Mouse (Mus musculus): ENCODE results near the gene Ugt1a6a. TPM values are rescaled to one million over a fixed set of nuclear protein-coding genes. Genes with fewer than 3 reads are reported as not detected.
A peak's percentile ranks its signal among the peaks of the same experiment; 100 is the strongest.
"Not testable (repeated sequence)": the region's sequence is repeated elsewhere in the genome, so short reads cannot be mapped to it uniquely, and the experiment has no call there.

Ugt1a6a gene
- 15.4 and 19.2 TPM in 2 replicates for polyA plus RNA-seq (2015; fragmentation: Nextera tagmentation; extraction: Ambion mirVana)

DNA sequence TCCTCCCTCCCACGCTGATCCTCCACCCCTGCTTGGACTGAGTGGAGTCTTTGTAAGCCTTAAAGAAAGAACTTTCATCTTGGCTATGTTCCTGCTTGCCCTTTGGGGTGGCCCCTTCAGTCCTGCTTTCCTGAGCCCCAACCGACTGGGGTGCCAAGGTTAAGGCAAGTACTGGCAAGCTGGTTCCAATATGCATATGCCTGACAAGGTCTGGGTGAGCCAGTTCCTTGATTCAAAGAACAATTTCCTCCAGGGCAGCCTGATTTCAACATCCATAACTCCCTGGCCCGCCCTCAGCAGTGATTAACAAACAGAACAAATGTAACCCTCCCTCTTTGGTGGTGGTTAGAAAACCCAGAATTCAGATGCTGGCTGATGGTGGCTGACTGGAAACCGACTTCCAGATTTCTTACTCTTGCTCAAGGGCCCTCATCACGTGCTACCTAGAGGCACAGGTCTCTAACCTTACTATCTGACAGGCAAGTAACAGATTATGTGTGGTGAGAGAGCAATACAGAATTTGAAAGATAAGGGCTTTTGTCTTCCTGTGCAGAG lies at the start of gene Ugt1a6a:
Gene Ugt1a6a, plus strand, starts transcription at position 353 of the 555 bp plus-strand sequence.
- H3K27ac ChIP-seq (replicated peaks); H3K4me3 ChIP-seq (replicated peaks); ATAC-seq (ENCODE audit: insufficient read depth); H3K36me3 ChIP-seq (replicated peaks); H3K9ac ChIP-seq; H3K27me3 ChIP-seq; H3K4me2 ChIP-seq; H3K9me3 ChIP-seq (replicated peaks): not testable (repeated sequence)
- H3K4me1 ChIP-seq (replicated peaks), result peaks cover 18% of the 10 kb centered on the region; the same call in 1 of the 2 replicates
- WGBS (ENCODE audit: insufficient replicate concordance), result 12% methylated on average over 5 of the region's 5 CpGs

DNA sequence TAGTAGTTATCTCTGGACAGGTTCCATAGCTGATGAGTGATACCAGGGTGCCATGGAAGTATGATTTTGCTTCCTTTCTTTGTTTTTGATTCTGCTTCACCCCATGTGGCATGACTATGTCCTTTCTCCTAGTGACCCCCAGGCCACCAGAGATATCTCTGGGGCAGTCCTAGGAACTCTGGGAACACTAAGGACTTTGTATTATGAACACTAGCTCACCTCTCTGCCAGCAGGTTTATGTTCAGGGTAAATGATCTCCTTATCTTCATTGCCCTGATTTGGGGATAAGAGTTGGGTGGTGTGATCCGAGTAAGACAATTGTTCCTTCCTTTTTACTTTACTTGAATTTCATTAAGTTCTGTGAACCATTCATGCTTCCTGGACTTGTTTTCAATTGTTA lies 48.5 kb upstream of the Ugt1a6a start:
- H3K27ac ChIP-seq (replicated peaks), result no peak overlapping the region
- no peak for ATAC-seq (ENCODE audit: insufficient read depth)
- H3K4me1 ChIP-seq (replicated peaks), result no peaks in the 10 kb centered on the region
- H3K27me3 ChIP-seq, result no peaks in the 10 kb centered on the region
- no peaks in the 10 kb centered on the region for H3K36me3 ChIP-seq (replicated peaks)
- H3K9ac ChIP-seq, result no peak overlapping the region
- H3K4me3 ChIP-seq (replicated peaks), result no peak overlapping the region
- 39% methylated on average over 1 of the region's 1 CpGs for WGBS (ENCODE audit: insufficient replicate concordance)
- H3K9me3 ChIP-seq (replicated peaks), result no peaks in the 10 kb centered on the region
- no peak overlapping the region for H3K4me2 ChIP-seq

DNA sequence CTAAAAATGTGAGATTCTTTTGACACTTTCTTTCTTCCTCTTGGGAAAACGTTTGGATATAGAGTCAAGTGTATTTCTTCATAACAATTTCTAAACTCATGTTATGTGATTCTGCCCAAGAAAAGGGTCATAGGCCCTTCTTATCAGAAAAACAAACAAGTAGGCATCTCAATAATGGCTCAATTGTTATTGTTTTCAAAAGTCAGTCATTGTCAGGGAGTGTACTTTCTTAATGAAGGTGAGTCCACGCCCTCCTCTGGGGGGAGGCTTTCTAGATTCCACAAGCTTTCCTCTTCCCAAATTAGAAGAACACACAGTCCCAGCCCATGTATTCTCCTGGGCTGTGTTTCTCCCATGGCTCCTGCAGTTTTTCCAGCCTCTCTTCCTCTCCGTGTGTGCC lies 47.1 kb upstream of the Ugt1a6a start, which contains the start of gene Ugt1a8:
Gene Ugt1a8, plus strand, starts transcription at position 301 of the 400 bp plus-strand sequence.
- no peak within 1 kb of the TSS for H3K4me2 ChIP-seq
- H3K4me1 ChIP-seq (replicated peaks), result no peaks in the 10 kb centered on the region
- H3K9ac ChIP-seq, result no peak within 1 kb of the TSS
- 48% methylated on average over 3 of the region's 3 CpGs for WGBS (ENCODE audit: insufficient replicate concordance)
- no peak within 1 kb of the TSS for H3K4me3 ChIP-seq (replicated peaks)
- no peaks in the 10 kb centered on the region for H3K9me3 ChIP-seq (replicated peaks)
- ATAC-seq (ENCODE audit: insufficient read depth), result no peak
- H3K36me3 ChIP-seq (replicated peaks), result no peaks in the 10 kb centered on the region
- H3K27me3 ChIP-seq, result no peaks in the 10 kb centered on the region
- H3K27ac ChIP-seq (replicated peaks), result no peak within 1 kb of the TSS

DNA sequence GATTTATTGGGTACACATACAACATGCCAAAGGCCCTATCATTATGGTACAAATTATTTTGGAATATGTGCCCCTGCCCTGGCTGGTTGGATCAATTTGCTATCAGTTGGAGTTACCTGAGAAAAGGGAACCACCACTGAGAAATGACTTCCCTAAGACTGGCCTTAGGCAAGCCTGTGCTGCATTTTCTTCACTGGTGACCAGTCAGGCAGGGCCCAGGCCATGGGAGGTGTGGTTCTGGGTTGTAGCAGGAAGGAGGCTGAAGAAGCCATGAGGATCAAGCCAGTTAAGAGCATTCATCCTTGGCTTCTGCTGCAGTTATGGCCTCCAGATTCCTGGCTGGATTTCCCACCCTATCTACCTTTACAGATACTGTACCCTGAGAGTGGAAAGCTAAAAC lies 42.3 kb upstream of the Ugt1a6a start:
- Histone ChIP-seq H3K4me2 (no peak overlapping the region), H3K27me3 (no peaks in the 10 kb centered on the region), H3K4me3 (replicated peaks) (no peak overlapping the region), H3K4me1 (replicated peaks) (no peaks in the 10 kb centered on the region), H3K9me3 (replicated peaks) (no peaks in the 10 kb centered on the region), H3K36me3 (replicated peaks) (no peaks in the 10 kb centered on the region), H3K9ac (no peak overlapping the region), H3K27ac (replicated peaks) (no peak overlapping the region)
- no peak for ATAC-seq (ENCODE audit: insufficient read depth)

DNA sequence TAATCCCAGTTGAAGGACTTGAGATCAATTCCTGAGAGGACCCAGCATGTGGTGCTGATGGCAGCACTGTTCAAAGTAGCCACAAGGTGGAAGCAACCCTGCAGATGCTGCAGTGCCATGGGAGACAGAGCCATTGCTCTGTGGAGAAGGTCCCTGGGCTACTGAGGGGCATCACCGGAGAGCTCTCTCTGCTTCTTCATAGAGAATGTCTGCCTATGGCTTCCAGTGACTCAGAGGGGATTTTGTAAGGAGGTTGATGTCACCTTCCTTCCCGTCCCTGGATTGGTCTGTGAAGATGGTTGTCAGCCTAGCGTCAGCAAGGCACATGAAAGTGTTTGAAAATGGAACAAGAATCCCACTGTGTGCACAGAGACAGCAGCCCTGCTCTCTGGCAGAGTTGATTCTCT lies 40.3 kb upstream of the Ugt1a6a start:
- peak overlapping the region; percentile 46; the same call in 1 of the 2 replicates for H3K27ac ChIP-seq (replicated peaks)

DNA sequence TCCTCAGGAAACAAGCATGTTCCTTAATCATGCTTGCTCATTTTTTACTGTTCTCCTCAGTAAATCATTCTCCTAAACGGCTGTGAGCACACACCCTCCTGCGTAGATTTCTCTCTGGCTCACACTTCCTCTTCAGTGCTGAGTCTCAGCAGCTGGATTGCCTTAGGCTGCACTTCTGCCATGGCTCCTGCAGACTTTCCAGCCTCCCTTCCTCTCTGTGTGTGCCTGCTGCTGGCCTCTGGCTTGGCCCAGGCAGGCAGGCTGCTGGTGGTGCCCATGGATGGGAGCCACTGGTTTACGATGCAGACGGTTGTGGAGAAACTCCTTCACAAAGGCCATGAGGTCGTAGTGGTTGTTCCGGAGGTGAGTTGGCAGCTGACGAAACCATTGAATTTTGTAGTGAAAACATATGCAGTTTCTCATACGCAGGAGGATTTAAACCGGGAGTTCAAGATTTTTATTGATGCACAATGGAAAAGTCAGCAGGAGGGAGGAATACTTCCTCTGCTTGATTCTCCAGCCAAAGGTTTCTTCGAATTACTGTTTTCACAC lies 39.6 kb upstream of the Ugt1a6a start, which contains the start of gene Ugt1a7c:
Gene Ugt1a7c, plus strand, starts transcription at position 122 of the 552 bp plus-strand sequence.
- ATAC-seq (ENCODE audit: insufficient read depth), result peak; percentile 37; the same call in 1 of the 2 replicates
- no peaks in the 10 kb centered on the region for H3K27me3 ChIP-seq
- H3K27ac ChIP-seq (replicated peaks), result peak within 1 kb of the TSS; percentile 46
- no peak within 1 kb of the TSS; the same call in none of the 2 replicates for H3K4me2 ChIP-seq
- peak within 1 kb of the TSS; percentile 20; the same call in 1 of the 2 replicates for H3K4me3 ChIP-seq (replicated peaks)
- H3K9me3 ChIP-seq (replicated peaks), result no peaks in the 10 kb centered on the region
- no peak within 1 kb of the TSS for H3K9ac ChIP-seq
- WGBS (ENCODE audit: insufficient replicate concordance), result 29% methylated on average over 10 of the region's 10 CpGs
- no peaks in the 10 kb centered on the region for H3K36me3 ChIP-seq (replicated peaks)
- H3K4me1 ChIP-seq (replicated peaks), result no peaks in the 10 kb centered on the region

More for the DNA sequence above, 40.3 kb upstream of the Ugt1a6a start:
- not testable (repeated sequence) for H3K4me3 ChIP-seq (replicated peaks); ATAC-seq (ENCODE audit: insufficient read depth); H3K4me2 ChIP-seq; H3K36me3 ChIP-seq (replicated peaks); H3K27me3 ChIP-seq; H3K9ac ChIP-seq; H3K9me3 ChIP-seq (replicated peaks); H3K4me1 ChIP-seq (replicated peaks)
- 19% methylated on average over 3 of the region's 3 CpGs for WGBS (ENCODE audit: insufficient replicate concordance)

DNA sequence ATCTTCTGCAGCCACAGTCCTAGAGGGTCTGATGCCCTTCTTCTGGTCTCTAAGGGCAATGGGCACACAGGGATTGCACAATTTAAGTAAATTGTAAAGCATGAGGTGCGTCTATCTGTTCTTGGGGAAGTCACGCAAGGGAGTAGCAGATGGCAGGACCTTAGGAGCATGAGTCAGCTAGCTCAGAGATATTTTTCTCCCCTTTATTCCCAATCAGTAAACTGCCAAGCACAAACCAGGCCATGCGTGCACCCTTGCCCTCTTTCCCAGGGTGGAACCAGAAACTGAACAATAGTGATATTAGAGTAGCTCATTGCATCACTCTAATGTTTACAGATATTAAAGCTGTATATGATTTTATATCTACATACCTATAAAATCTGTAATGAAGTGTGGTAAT lies 36.1 kb upstream of the Ugt1a6a start:
- H3K4me3 ChIP-seq (replicated peaks); ATAC-seq (ENCODE audit: insufficient read depth): not testable (repeated sequence)
- 52% methylated on average over 3 of the region's 3 CpGs for WGBS (ENCODE audit: insufficient replicate concordance)

DNA sequence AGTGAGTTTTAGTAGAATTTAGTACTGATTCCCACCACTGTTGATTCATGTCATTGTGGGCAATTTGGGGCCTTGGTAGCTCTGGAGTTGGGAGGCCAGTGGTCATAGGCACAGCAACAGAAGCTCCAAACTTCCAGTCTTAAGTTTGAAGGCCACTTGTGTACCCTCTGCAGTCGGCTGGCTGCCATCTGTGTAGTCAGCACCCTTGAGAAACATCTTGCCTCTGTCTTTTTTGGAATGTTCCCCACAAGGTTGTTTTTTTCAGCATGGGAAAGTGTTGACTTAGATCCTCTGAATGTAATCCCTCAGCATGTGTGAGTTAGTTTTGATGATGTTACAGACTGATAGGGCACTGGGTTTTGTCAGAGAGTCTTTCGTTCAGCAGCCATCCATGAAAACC lies 34.9 kb upstream of the Ugt1a6a start:
- H3K9me3 ChIP-seq (replicated peaks); H3K4me3 ChIP-seq (replicated peaks); ATAC-seq (ENCODE audit: insufficient read depth); H3K27me3 ChIP-seq; H3K9ac ChIP-seq; H3K4me2 ChIP-seq; H3K4me1 ChIP-seq (replicated peaks); H3K27ac ChIP-seq (replicated peaks); H3K36me3 ChIP-seq (replicated peaks): not testable (repeated sequence)
- 63% methylated on average over 2 of the region's 2 CpGs for WGBS (ENCODE audit: insufficient replicate concordance)

More for the DNA sequence above, 36.1 kb upstream of the Ugt1a6a start:
- not testable (repeated sequence) for H3K27ac ChIP-seq (replicated peaks); H3K9me3 ChIP-seq (replicated peaks); H3K9ac ChIP-seq; H3K36me3 ChIP-seq (replicated peaks); H3K4me2 ChIP-seq; H3K27me3 ChIP-seq; H3K4me1 ChIP-seq (replicated peaks)

DNA sequence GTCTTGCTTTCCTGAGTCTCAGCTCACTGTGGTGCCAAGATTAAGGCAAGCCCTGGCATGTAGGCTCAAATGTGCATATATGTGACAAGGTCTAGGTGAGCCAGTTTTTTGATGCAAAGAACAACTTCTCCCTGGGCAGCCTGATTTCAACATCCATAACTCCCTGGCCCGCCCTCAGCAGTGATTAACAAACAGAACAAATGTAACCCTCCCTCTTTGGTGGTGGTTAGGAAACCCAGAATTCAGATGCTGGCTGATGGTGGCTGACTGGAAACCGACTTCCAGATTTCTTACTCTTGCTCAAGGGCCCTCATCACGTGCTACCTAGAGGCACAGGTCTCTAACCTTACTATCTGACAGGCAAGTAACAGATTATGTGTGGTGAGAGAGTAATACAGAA lies 31.6 kb upstream of the Ugt1a6a start, which contains the start of gene Ugt1a6b:
Gene Ugt1a6b, plus strand, starts transcription at position 234 of the 400 bp plus-strand sequence.
- not testable (repeated sequence) for H3K27me3 ChIP-seq; H3K27ac ChIP-seq (replicated peaks); H3K36me3 ChIP-seq (replicated peaks); H3K4me1 ChIP-seq (replicated peaks); ATAC-seq (ENCODE audit: insufficient read depth); H3K9me3 ChIP-seq (replicated peaks); H3K9ac ChIP-seq
- Histone ChIP-seq H3K4me2 (peak within 1 kb of the TSS; percentile 45; the same call in 1 of the 2 replicates), H3K4me3 (replicated peaks) (0 out of 2 replicates have a peak within 1 kb of the TSS, but pooled peaks have one; percentile 4)
- 6% methylated on average over 3 of the region's 3 CpGs for WGBS (ENCODE audit: insufficient replicate concordance)

DNA sequence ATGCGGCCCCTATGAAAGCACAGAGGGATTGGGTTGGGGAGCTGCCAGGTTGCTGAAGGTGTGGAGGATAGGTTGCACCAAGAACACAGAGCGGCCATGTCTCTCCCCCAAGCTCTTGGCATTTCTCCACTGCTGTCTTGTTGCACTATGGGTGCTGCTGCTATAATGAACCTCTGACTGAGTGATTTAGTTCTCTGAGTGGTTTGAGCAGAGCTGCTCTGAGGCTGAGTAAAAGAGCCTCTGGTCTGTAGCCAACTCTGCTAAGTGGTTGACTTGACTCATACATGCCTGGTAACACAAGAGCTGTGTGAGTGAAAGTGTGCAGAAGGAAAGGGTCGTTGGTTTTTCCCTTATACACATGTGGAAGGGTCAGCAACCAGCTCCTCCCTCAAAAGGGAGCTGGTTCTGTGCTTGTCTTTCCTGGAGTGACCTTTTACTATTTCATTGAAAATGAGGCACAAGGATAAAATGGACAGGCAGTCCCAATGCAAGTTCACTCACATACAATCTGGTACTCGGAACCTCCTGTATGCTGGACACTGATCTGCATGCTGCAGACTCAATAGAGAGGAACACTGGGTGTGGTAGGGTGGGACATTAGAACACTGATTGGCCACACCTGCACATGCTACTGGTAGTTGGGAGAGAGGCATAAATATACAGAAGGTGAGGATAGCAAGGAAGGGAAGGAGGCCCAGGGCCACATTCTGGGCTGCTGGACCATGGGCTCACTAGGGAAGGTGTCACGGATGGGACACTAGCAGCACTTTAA lies 30.7 kb upstream of the Ugt1a6a start:
- not testable (repeated sequence) for H3K9ac ChIP-seq; H3K9me3 ChIP-seq (replicated peaks); H3K27me3 ChIP-seq; H3K4me1 ChIP-seq (replicated peaks); ATAC-seq (ENCODE audit: insufficient read depth); H3K27ac ChIP-seq (replicated peaks); H3K36me3 ChIP-seq (replicated peaks)
- WGBS (ENCODE audit: insufficient replicate concordance), result 50% methylated on average over 5 of the region's 5 CpGs
- Histone ChIP-seq H3K4me2 (peak overlapping the region; percentile 45), H3K4me3 (replicated peaks) (0 out of 2 replicates have a peak overlapping the region, but pooled peaks have one; percentile 4)
